Mouse (Mus musculus) left cerebral cortex, adult 2 months (tissue): ENCODE results near the gene Gatad1. TPM values are rescaled to one million over a fixed set of nuclear protein-coding genes. Genes with fewer than 3 reads are reported as not detected.
"Not testable (repeated sequence)": the region's sequence is repeated elsewhere in the genome, so short reads cannot be mapped to it uniquely, and the experiment has no call there.

Experiments
- DNase-seq, 2 experiments: peaks; one replicate each; pipeline ENCODE4 v3.0.0; 2021 to 2022; ENCODE audit warnings: low spot score in 2 of 2, mixed read lengths in 1 of 2; ENCODE audit errors: extremely low spot score in 1 of 2
- H3K27ac ChIP-seq: fragments of 200-600 bp; 2 replicates; pipeline ENCODE4 v1.8.1; 2022
- H3K4me3 ChIP-seq: fragments of 200-600 bp; 2 replicates; pipeline ENCODE4 v1.8.1; 2022
- CTCF ChIP-seq: fragments of 200-600 bp; IDR thresholded peaks from 2 replicates; pipeline ENCODE4 v1.8.1; 2022; ENCODE audit warnings: antibody characterized with exemption, mild to moderate bottlenecking, moderate library complexity
- intact Hi-C: fragments of 180-260 bp; cut with DNase I; formaldehyde crosslinking; loops from one replicate; pipeline ENCODE4 v1.15.1; 2025
- long read RNA-seq, 2 experiments: library from polyadenylated mRNA; stranded (forward); transcript quantifications; one replicate each; pipeline ENCODE4 v2.0.0; 2021; ENCODE audit warnings: borderline mapping rate in 2 of 2
- total RNA-seq, 2 experiments: library from RNA; stranded (reverse); gene quantifications; 2 replicates each; pipeline ENCODE4 v1.2.3; 2021

The Gatad1 gene
- total RNA-seq = 100 to 1,000 TPM; 115 to 124 TPM
- long read RNA-seq, experiment 1, transcript Gatad1-201 (5 exons, 2,545 nt) = major isoform, 21 of 38 reads
- long read RNA-seq, experiment 1, partial matches to known transcripts = 4 of 38 reads
- long read RNA-seq, experiment 1, other reads (novel, unspliced or antisense) = 10 of 38 reads
- long read RNA-seq, experiment 2, transcript Gatad1-201 (5 exons, 2,545 nt) = major isoform, 13 of 22 reads
- long read RNA-seq, experiment 2, partial matches to known transcripts = 1 of 22 reads
- long read RNA-seq, experiment 2, other reads (novel, unspliced or antisense) = 5 of 22 reads

GRCm38 (mm10) chr5:3657085-3657484 lies at the start of gene Gatad1:
Gene Gatad1 (minus strand): TSS chr5:3657185.
- Histone ChIP-seq H3K27ac (no peak within 1 kb of the TSS), H3K4me3 (no peak within 1 kb of the TSS)
- intact Hi-C loops = no loop called here
- TF ChIP-seq CTCF = no peak
- no peak for DNase-seq

GRCm38 (mm10) chr5:3702180-3702579 lies 45.2 kb upstream of the Gatad1 start:
- Histone ChIP-seq H3K27ac (no peak overlapping the region), H3K4me3 (no peak overlapping the region)
- DNase-seq = no peak
- intact Hi-C loops = no loop called here
- no peak for TF ChIP-seq CTCF

DNA sequence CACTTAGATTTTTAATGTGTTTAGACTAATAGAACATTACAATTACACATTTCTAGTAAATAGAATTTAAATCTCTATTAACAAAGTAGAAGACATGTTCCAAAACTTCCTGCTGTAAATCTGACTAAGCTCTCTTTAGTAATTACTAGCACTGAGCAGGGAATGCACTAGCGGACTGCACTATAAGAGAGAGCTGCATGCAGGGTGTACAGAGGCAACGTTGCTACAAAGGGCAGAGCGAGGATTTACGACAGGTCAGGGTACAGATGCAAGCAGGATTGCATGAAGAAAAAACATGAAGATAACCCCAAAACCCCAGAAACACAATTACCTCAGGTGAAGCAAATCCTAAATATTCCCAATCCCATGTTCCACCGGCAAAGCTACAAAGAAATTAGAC lies 43.0 kb upstream of the Gatad1 start:
- no peak for TF ChIP-seq CTCF
- Histone ChIP-seq H3K27ac (no peak overlapping the region), H3K4me3 (no peak overlapping the region)
- no peak for DNase-seq
- intact Hi-C loops = no loop called here

GRCm38 (mm10) chr5:3696031-3696430 lies 39.0 kb upstream of the Gatad1 start:
- intact Hi-C loops = no loop called here
- TF ChIP-seq CTCF = no peak
- DNase-seq = no peak
- Histone ChIP-seq H3K4me3 (no peak overlapping the region), H3K27ac (no peak overlapping the region)

DNA sequence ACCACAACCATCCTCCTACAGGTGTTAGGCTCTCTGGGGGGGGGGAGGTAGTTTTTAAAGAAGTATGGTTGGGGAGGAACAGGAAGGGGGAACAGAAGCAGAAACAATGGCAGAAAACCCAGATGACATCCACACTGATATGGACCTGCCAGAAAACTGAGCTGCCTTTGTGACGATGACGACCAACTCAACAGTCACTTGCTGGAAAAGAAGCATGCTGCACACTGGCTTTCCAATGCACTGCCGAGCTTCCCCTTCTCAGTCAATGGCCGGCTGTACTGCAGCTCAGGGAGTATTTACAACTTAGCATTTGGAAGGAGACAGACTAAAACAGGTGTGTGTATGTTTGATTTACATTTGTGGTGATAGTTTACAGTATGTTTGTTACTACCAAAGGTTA lies 38.2 kb upstream of the Gatad1 start:
- TF ChIP-seq CTCF = no peak
- no peak overlapping the region for H3K4me3 ChIP-seq
- no peak overlapping the region for H3K27ac ChIP-seq
- intact Hi-C loops = no loop called here
- no peak for DNase-seq

DNA sequence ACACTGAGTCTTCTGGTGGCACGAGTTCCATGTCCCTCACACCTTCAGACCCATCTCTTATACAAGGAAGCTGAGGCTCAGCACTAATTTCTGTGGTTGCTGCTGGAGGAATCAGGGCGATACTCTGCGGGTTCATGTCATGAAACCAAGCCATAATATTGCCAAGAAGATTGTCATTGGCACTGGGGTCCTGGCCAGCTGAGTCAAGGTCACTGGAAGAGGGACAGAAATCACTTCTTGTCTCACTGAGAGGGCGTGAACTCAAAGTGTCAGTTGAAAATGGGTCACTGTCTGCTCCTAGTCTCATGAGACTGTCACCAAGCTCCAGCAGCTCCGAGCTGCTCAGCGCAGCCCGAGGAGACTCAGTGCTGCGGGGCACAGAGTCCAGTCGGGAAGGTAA lies 36.0 kb upstream of the Gatad1 start:
- Histone ChIP-seq H3K4me3 (no peak overlapping the region), H3K27ac (no peak overlapping the region)
- TF ChIP-seq CTCF = no peak
- intact Hi-C loops = no loop called here
- no peak for DNase-seq

DNA sequence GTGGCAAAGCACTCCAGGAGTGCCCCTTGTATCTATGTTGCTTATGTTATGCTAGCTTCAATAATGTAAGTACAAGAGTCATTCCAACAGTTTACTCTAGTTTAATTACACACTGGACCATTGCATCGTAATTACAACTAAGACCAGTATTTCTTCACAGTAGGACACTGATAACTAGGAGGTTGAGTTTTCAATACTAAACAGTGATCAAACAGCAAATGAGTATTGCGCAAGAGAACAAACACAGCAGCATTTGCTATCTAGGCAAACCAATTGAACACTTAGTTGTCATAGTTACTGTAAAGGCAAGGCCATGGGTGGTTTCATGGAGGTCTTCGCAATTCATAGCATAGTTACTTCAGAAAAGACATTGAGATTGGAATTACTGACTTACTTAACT lies 34.3 kb upstream of the Gatad1 start:
- no peak for DNase-seq
- intact Hi-C loops = no loop called here
- no peak overlapping the region for H3K27ac ChIP-seq
- H3K4me3 ChIP-seq = no peak overlapping the region
- TF ChIP-seq CTCF = no peak

DNA sequence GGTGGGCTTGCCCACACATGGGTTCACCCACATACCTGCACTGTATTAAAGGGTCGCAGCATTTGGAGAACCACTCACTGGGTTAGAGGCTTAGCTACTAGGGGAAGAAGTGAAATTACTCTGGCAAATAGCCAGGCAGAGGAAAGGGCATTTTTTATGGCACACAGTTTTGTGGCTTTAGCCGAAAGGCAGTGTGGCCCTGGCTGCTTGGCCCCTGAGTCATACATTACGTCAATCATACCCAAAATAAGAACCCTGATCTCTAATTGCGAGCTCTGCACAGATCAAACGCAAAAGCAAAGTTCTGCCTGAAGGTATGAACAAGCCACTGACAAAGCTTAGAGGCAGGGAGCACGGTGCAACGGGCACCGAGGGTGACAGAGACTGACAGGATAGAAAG lies 31.3 kb upstream of the Gatad1 start:
- Histone ChIP-seq H3K4me3 (no peak overlapping the region), H3K27ac (no peak overlapping the region)
- TF ChIP-seq CTCF = no peak
- DNase-seq = no peak
- intact Hi-C loops = no loop called here

GRCm38 (mm10) chr5:3669938-3670554 lies 13.1 kb upstream of the Gatad1 start:
- TF ChIP-seq CTCF = no peak
- Histone ChIP-seq H3K4me3 (no peak overlapping the region), H3K27ac (no peak overlapping the region)
- intact Hi-C loops = no loop called here
- no peak for DNase-seq

DNA sequence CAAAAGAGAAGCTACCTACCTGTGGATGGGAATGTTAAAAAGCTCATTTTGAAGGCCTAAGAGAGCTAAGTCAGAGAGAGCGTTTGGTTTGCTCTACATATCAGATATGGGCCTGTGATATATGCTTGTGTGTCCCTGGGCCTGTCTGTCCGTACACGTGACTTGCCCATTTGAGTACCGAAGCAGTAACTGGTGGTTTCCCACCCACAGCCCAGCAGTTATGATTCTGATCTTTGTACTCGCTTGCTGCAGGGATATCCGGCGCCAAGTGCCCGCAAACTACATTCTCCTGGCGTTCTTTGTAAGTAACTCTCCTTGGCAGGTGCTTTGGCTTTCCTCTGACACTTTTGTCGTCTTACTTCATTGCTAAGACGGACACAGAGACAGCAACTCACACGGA lies 9.6 kb upstream of the Gatad1 start:
- H3K27ac ChIP-seq = no peak overlapping the region

DNA sequence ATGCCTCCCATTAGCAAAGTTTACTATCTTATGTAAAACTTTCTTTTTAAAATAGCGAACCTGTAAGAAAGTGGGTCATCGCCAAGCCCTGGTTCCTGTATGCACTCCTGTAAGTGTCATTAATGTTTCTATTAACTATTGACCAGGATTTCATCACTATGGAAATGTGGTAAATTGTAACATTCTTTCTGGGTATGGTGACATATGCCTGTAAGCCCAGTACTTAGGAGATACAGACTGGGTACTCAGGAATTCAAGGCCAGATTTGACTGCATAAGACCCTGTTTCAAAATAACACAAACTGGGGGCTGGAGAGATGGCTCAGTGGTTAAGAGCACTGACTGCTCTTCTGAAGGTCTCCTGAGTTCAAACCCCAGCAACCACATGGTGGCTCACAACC lies 8.2 kb upstream of the Gatad1 start:
- TF ChIP-seq CTCF = no peak
- intact Hi-C loops = no loop called here
- no peak for DNase-seq
- Histone ChIP-seq H3K4me3 (no peak overlapping the region), H3K27ac (no peak overlapping the region)

More for the DNA sequence above, 9.6 kb upstream of the Gatad1 start:
- intact Hi-C loops = no loop called here
- no peak overlapping the region for H3K4me3 ChIP-seq
- no peak for DNase-seq
- TF ChIP-seq CTCF = no peak

GRCm38 (mm10) chr5:3653801-3654200 lies 3.2 kb downstream of the Gatad1 start:
- intact Hi-C loops = no loop called here
- no peak overlapping the region for H3K4me3 ChIP-seq
- no peak for DNase-seq
- H3K27ac ChIP-seq = no peak overlapping the region
- no peak for TF ChIP-seq CTCF

DNA sequence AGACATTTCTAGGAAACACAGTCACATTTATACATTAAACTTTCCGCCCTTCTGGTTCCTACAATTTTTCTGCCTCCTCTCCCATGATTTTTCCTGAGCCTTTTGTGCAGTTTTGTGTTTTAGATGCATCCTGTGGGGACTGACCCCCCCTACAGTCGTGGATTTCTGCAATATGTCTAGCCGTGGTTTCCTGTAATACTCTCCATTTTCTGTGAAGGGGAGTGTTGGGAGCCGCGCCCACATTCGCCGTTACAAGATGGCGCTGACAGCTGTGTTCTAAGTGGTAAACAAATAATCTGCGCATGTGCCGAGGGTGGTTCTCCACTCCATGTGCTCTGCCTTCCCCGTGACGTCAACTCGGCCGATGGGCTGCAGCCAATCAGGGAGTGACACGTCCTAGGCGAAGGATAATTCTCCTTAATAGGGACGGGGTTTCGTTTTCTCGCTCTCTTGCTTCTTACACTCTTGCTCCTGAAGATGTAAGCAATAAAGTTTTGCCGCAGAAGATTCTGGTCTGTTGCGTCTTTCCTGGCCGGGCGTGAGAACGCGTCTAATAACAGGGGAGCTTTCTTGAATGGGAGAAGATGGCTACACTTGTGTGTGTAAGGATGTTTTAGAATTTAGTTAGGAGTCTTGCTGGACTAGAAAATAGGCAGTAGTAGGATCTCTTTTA lies 3.9 kb downstream of the Gatad1 start:
- DNase-seq, H3K27ac ChIP-seq, intact Hi-C loops, H3K4me3 ChIP-seq: not testable (repeated sequence)
